Mouse (Mus musculus): ENCODE measurements at regions not wholly inside any gene's neighbourhood (a gene's known extent, or its start where the extent isn't known, plus 50 kb on each side); places are given as distances from the start of the nearest gene placed in this dataset.
"Not testable (repeated sequence)": the region's sequence is repeated elsewhere in the genome, so short reads cannot be mapped to it uniquely, and the experiment has no call there.

DNA sequence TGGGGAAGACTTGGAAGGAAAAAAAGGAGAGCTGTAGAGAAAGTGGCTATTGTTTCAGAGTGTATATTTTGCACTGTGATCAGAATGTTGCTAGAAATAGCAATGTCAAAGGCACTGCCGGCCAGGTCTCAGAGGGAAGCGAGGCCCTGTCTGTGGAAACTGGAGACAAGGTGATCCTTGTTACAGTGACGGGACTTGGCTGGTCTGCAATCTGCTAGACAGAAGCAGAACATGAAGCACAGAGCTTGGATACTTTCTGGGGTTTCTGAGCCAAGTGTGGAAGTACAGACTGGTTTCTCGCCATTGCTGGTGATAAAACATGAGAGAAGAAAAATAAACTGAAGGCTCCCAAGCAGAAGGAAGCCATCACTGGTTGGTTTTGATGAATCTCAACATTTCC lies 198.3 kb upstream of the Slc7a14 start:
- no peak for DNase-seq (ENCODE audit: low spot score in 2 of 2)

DNA sequence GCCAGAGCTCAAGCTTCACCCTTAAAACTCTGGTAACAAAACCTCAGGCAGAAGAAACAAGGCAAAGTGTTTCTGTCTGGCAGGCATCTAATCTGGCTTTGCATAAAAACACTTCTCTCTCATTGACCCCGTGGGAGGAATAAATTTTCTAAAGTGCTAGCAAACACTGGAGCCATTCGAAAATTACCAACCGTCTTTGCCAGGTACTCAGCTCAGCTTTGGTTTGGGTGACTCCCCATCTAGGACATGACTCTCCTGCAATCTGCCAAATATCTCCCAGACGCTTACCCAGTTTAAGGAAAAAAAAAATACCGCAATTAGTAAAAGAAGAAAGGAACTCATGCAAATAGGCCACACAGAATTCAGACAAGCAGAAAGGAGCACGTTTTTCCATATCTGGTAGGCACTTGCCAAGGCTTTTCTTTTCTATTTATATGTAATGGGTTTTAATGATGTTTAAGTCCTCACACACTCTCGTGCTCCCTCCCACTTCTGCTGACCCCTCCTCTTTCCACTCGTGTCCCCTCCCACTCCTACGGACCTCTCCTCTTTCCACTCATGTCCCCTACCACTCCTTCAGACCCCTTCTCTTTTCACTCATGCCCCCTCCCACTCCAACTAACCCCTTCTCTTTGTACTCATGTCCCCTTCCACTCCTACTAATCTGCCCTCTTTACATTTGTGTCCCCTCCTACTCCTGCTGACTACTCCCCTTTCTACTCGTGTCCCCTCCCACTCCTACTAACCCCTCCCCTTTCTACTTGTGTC lies 189.2 kb upstream of the Slc7a14 start:
- DNase-seq (ENCODE audit: low spot score in 2 of 2) = peak in 1 of 2 experiments; percentile 3

DNA sequence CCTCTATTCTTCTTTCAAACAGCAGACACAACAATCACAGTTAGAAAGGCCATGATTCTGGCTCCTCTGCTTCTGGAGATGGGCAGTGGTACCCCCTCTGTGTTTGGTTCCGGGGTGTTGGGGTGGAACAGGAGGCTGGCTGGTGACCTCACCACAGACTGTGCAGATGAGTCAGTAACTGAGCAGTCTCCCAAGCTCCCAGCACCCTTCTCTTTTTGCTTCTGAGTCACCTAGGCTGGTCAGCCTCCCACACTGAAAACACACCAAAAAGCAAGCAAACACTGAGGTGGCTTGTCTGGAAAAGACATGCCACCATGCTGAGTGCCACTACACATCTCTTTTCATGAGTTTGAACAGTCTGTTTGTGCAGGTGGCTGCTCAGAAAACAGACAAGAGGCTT lies 185.1 kb upstream of the Slc7a14 start:
- peak in 1 of 2 experiments; percentile 3 for DNase-seq (ENCODE audit: low spot score in 2 of 2)

DNA sequence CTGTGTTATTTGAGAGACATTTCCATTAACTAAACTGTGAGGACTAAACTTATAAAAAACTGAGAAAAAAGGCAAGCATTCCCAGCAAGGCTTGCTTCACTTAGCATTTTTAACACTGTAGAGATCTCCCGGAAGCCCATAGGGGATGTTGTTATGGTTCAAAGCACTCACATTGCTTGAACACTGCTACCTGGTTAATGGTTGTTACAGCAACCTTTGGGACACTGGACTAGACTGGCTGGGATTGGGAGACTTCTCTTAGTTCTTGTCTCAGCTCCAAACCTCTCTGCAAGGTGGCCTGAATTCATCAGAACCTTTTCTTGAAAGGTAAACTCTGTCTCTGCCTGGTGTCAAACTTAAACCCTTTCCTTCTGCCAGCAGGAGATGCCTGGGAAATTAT lies 184.5 kb upstream of the Slc7a14 start:
- no peak for DNase-seq (ENCODE audit: low spot score in 2 of 2)

DNA sequence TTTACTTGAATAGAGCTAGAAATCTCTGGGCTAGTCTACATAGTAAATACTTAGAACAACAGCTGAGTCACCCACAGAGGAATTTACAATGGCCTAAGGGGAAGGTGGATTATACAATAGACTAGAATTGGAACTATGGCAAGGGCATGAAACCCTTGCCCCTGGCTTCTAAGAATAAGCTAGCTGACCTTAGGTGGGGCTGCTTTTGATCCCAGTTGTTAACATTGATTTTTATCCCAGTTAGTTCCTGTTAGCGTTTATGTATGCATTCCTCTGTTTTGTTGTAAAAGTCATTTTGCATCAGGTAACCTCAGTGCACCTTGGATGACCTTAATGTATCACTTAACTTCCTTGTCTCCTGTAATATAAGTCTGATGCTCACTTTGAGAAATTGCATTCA lies 181.6 kb upstream of the Slc7a14 start:
- not testable (repeated sequence) for DNase-seq (ENCODE audit: low spot score in 2 of 2)

DNA sequence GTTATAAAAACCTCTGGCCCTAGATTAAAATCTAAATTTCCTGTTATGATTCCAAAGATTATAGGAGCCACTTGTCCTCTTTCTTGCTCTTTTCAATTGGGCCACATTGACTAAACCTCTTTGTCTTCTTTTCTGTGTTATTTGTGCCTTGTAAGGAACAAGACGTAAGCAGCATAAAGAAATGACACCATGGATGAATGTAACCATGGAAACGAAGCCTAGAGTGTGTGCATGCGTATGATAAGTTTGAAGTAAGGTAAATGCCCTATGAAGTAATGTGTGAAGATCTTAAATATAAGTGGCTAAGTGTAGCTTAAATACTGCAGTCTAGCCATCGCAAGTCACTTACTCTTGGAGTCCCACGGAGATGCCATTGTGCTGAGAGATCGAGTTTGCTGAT lies 177.4 kb upstream of the Slc7a14 start:
- DNase-seq (ENCODE audit: low spot score in 2 of 2) = no peak

DNA sequence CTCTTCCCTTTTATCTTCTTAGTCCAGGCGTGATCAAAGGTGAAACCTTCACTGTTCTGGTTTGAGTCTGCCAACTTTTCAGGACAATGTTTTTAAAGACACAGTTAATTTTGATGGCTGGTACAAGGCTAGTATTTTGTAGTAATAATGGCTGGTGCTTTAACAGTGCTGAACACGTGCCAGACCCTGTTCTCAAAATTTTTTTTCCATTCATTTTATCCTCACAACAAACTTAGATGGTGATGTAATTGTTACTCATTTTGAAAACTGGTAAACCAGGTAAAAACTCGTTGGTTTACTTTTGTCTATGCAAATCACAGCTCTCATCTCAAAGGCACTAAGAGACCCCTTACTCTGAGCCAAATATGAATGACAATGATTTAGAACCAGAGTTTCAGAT lies 171.8 kb upstream of the Slc7a14 start:
- DNase-seq (ENCODE audit: low spot score in 2 of 2) = no peak

DNA sequence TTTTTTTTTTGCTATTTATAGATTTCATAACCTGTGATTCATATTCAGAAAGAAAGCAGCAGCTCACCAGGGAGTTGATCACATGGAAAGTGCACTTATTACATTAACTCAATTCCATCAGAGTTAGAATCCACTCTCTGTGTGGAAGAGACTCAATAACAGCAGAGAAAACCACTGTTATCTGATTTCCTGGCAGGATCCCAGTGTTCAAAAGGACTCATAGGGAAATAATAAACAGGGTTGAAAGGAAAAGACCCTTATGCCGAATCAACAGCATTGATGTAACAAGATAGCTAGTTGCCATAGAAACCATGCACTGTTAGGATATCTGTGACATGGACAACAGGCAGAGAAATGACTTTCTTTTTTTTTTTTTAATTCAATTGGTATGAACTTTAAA lies 157.7 kb upstream of the Slc7a14 start:
- peak in 1 of 2 experiments; percentile 4 for DNase-seq (ENCODE audit: low spot score in 2 of 2)

DNA sequence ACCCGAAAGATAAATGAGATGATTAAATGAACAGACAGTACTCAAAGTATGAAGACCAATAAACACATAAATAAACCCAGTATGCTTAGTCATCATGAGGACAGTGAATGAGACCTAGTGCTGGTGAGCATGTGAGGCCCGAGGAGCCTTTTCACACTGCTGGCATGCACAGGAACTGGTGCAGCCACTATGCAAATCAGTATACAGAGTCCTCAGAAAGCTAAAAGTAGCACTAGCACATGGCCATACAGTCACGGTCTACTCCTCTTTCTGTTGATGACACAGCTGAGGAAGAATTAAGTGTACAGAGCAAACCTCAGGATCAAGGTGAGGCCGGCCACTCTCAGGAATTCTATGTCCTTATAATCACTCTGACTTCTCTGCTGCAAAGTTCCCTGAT lies 154.1 kb upstream of the Slc7a14 start:
- DNase-seq (ENCODE audit: low spot score in 2 of 2) = no peak

DNA sequence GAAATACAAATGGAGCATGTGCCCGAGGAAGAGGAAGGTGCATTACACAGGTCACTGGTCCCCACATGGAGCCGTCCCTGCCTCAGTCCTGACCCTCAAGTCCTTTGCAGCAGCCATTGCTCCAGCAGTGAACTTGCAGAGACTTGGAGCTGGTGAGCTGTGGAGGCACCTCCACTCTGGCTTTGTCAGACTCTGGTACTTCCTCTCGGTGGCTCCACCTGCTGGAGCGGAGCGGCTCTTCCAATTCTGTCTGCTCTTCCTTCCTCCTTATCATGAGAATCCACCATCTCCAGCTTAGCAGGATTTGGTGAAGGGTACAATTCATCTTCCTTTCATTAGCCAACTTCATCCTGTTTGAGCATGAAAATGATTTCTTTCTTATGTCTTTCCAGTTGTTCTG lies 149.3 kb upstream of the Slc7a14 start:
- DNase-seq (ENCODE audit: low spot score in 2 of 2) = peak in 1 of 2 experiments; percentile 39

DNA sequence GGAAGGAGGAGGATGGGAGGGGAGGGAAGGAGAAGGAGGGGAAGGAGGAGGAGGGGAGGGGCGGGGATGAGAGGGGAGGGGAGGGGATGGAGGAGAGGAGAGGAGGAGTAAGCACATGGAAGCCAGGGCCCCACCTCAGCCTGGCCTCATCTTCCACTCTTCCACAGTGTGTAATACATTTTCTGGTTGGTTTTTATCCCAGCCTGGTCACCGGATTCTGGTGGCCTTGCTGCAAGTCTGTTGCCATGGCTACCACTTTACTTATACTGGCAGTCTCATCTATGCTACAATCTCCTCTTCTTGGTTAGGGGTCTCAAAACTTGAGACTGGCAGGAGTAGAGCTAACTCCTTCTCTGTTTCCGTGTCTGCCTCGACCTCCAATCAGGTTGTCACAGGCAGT lies 147.8 kb upstream of the Slc7a14 start:
- DNase-seq (ENCODE audit: low spot score in 2 of 2) = no peak

DNA sequence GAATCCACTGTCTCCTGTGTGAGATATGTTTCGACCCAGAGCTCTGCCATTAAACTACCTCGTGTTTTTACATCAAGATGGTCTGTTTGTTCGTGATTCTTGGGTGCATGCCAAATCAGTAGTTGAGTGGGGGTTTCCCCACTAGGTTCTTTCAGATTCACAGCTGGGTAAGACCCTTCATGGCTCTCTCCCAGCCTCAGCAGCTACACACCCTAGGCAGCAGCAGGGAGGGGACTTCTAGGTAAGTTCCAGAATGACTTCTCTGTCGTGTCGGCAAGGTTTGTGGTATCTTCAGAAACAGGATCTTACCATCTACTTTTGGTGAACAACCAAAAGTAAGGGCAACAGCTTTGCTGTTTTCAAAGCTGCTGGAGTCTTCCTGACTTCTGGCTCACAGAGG lies 144.9 kb upstream of the Slc7a14 start:
- DNase-seq (ENCODE audit: low spot score in 2 of 2) = no peak

DNA sequence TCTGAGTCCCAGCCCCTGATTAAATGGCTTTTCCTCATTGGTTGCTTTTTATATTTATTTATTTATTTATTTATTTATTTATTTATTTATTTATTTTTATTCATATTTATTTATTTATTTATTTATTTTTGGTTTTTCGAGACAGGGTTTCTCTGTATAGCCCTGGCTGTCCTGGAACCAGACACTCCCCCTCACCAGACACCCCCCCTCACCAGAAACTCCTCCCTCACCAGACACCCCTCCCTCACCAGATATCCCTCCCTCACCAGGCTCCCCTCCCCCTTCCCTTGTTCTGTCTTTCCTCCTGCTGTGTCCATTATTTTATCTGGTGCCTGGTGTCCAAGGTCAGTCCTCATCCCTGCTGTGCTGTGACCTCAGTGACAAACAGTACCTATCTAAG lies 134.7 kb upstream of the Slc7a14 start:
- DNase-seq (ENCODE audit: low spot score in 2 of 2) = no peak

DNA sequence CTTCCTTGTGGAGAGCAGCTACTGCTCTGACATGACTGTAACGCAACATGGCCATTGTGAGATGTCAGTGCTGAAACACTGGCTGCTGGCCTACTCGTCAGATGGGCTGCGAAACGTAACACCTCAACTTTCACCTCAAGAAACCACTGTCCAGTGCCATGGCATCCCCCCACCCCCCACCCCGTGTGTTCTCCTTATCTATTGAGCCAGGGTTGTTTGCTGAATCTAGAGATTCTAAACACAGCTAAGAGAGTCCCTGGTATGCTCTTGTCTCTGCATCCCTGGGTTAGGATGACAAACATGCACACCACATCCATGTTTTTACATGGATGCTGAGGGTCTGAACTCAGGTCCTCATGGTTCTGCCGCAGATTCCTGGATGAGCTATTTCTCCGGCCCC lies 134.1 kb upstream of the Slc7a14 start:
- DNase-seq (ENCODE audit: low spot score in 2 of 2) = no peak

DNA sequence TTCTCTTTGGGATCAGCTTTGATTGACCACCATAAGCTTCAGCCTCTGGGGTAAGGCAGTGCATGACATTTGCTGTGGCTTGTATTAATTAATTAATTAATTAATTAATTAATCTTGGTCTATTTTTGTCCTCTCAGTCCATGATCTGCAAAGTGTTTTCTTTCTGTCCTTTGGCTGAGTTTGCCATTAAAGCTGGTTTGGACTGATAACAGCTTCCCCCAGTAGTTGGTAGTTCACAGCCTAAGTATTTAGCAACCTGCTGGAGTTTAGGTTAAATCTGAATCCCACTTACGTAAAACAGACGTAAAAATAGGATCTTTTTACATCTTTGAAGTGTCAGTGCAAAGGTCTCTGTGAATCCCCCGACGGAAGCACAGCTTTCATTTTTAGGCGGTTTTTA lies 133.7 kb upstream of the Slc7a14 start:
- no peak for DNase-seq (ENCODE audit: low spot score in 2 of 2)

DNA sequence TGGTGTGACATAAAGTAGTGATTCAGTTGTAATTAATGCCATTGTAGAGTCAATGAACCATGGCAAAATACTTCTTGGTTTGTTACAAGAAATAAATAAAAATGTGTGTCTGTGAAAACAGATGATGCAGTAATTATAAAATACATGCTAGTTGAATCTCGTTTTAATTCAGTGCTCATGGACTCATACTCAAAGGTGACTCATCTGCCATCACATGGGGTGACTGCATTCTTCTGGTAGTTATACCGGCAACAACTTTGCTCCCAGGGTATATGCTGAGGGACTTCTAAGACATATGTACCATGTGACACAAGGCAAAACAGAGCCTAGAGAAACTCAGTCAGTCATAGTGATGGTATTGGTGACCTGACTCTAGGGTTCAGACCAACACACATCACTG lies 130.1 kb upstream of the Slc7a14 start:
- DNase-seq (ENCODE audit: low spot score in 2 of 2) = no peak

DNA sequence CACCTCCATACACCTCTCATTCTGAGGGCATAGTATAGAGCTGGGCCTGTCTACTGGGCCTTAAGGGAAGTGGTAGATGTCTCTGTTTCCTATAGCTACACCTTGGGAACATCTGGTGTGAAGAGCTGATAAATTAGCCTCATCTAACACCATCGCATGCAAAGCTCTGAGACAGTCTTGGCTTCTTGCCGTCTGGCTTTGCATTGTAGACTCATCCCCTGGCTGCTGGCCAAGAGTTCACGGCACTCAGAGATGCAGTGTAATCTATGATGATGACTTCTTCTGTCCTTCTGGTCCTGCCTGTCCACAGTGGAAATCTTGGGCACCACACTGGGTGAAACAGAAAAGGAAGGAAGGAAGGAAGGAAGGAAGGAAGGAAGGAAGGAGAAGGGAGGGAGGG lies 127.8 kb upstream of the Slc7a14 start:
- peak in 1 of 2 experiments; percentile 10 for DNase-seq (ENCODE audit: low spot score in 2 of 2)

DNA sequence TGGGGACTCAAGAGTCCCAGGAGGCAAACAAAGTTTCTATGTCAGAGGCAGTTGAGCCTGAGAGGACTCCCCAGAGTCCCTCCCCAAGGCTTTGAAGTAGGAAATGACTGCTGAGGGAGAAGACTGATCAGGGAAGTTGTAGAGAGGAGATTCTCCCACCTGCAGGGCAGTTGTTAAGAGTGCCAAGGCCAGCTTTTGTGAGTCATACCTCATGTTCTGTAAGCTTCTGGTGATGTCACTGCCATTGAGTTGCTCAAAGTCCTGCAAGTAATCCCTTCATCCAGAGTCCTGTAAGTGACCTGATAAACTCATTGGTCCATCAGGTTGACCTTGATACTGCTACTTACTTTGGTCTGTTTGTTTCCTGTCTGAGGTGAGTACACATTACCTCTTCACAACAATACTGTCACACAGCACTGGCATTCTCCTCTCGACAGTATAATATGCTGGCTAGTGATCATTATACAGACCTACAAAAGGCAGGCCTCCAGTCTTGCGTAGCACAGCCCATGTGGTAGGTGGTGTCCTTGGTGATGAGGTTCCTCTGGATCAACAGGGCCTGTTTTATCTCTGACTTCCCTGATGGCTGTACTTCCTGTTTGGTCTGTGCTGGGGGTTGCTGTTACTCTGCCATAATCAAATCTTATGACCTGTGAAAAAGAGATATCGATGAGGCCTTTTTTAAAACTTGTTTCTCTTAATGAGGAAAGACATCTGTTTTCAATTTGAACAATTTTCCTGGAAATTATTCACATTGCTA lies 125.2 kb upstream of the Slc7a14 start:
- peak in 1 of 2 experiments; percentile 9 for DNase-seq (ENCODE audit: low spot score in 2 of 2)

DNA sequence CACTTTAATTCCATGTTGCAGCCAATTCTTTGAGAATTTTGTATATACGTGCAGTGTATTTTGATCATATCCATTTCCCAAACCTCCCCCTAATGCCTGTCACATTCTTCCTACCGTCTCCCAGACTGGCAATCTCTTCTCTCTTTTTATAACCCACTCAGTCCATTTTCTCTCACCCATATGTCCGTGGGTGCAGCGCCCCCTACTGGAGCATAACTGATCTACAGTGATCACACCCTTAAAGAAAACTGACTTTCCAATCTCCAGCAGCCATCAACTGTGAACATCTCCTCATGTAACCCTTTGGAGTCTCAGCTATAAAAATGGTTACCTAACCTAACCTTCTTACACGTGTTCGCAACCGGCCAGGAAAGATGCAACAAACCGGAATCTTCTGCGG lies 123.0 kb upstream of the Slc7a14 start:
- peak in 1 of 2 experiments; percentile 39 for DNase-seq (ENCODE audit: low spot score in 2 of 2)

DNA sequence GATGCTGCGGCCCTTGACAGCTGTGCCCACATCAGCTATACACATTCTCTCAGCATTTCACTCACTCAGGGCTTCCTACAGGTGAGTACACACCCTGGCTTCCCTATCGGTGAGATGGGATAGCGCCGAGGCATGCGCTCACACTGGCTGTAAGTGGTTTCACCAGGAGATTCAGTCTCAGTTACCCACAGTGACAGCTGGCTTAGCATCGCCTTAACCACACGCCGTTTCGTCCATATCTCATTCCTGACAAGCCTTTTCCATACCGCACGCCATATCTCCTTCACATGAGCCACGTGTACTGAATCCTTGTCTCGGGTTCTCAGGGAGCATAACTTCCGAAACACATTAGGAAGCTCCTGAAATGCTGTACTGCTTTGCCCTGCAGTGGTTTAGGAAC lies 113.3 kb upstream of the Slc7a14 start:
- DNase-seq (ENCODE audit: low spot score in 2 of 2) = no peak

DNA sequence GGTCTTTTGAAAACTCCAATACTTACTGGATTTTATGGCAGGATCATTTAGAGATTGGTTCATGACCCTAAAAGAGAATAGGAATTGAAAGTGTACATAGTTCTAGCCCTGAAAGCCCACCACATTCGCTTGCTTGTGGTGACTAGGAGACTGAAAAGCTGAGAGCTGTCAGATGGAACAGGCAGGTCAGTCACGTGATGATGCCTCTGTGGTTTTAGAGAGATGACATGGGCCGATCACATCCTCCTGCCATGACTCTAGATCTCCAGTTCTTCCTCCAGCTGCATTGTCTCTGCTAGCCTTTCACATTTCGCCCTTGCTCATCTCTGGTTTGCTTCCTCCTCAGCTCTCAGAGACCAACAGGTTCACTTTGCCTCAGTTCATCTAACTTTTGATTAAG lies 98.6 kb upstream of the Slc7a14 start:
- DNase-seq (ENCODE audit: low spot score in 2 of 2) = no peak

DNA sequence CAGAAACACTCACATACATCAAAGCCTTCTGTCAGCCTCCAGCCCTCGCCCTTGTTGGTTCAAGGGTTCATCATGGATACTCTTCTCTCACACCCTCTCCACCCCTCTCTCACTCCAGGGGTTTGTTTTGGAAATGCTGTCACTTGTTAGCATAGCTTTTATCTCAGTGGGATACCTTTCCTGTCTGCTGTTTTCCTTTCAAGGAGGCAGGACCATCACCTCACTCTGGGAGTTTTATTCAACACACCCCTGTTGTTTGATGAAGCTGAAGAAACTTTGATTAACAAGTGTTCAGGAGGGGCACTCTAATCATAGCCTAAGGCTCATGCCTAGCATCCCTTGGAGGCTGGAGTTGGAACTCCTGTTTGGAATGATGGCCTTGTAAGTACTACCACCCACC lies 95.7 kb upstream of the Slc7a14 start:
- DNase-seq (ENCODE audit: low spot score in 2 of 2) = no peak

DNA sequence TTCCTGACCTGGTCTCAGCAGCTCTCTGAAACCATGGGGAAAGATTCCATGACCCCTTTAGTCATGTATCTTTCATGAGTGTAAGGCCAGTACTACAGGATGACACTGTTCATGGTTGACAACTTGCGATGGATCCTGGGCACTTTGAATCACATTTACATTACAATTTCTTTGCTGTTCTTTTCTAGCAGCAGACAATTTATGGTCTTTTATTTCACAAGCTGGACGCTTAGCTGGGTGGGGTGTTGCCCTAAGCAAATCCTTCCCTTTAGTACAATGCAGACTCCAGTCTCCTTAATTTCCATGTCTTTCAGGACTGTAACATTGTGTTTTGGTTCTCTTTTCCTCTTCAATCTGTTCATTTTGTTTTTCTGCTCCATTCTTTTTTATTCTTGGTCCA lies 89.0 kb upstream of the Slc7a14 start:
- no peak for DNase-seq (ENCODE audit: low spot score in 2 of 2)
